Mouse (Mus musculus) hindbrain, embryonic 14.5 days (tissue): ENCODE data around the gene Akr7a5. TPM values are rescaled to one million over a fixed set of nuclear protein-coding genes. Genes with fewer than 3 reads are reported as not detected.

Experiments used
- ATAC-seq: fragments of 200-750 bp; cut with Nextera tagmentation; 2 replicates; pipeline ENCODE4 v1.8.0; 2017; ENCODE audit warnings: moderate number of reproducible peaks, mild to moderate bottlenecking, moderate TSS enrichment, moderate library complexity; ENCODE audit not compliant: low FRiP score
- DNase-seq: peaks from one replicate; pipeline ENCODE4 v3.0.0-alpha.2; 2015; ENCODE audit warnings: low spot score
- H3K27ac ChIP-seq: fragments of 300-500 bp; sonication (generic); 2 replicates; pipeline ENCODE4 v1.5.1; 2014; ENCODE audit warnings: mild to moderate bottlenecking, moderate library complexity
- H3K27me3 ChIP-seq: fragments of 300-500 bp; sonication (generic); 2 replicates; pipeline ENCODE4 v1.6.1; 2014; ENCODE audit warnings: mild to moderate bottlenecking, low read length, mixed read lengths; ENCODE audit not compliant: control insufficient read depth, insufficient read depth
- H3K36me3 ChIP-seq: fragments of 300-500 bp; sonication (generic); replicated peaks from 2 replicates; pipeline ENCODE4 v1.6.1; 2014; ENCODE audit not compliant: control insufficient read depth, insufficient read depth
- H3K4me1 ChIP-seq: fragments of 300-500 bp; sonication (generic); replicated peaks from 2 replicates; pipeline ENCODE4 v1.6.1; 2014; ENCODE audit warnings: antibody characterized with exemption, low read length, mixed read lengths; ENCODE audit not compliant: control insufficient read depth, insufficient read depth
- H3K4me2 ChIP-seq: fragments of 300-500 bp; sonication (generic); replicated peaks from 2 replicates; pipeline ENCODE4 v1.6.1; 2014; ENCODE audit warnings: mild to moderate bottlenecking, moderate library complexity
- H3K4me3 ChIP-seq: fragments of 300-500 bp; sonication (generic); replicated peaks from 2 replicates; pipeline ENCODE4 v1.5.1; 2014; ENCODE audit warnings: mild to moderate bottlenecking, low read length
- H3K9ac ChIP-seq: fragments of 300-500 bp; sonication (generic); 2 replicates; pipeline ENCODE4 v1.6.1; 2014
- H3K9me3 ChIP-seq: fragments of 300-500 bp; sonication (generic); 2 replicates; pipeline ENCODE4 v1.6.1; 2016; ENCODE audit warnings: low read length; ENCODE audit not compliant: control insufficient read depth
- WGBS: fragments of 180-500 bp; shearing (Covaris S2); extraction: QIAGEN DNeasy Blood & Tissue Kit; methylation state at CpG from one replicate; pipeline ENCODE4 v1.1.7; 2014; 5-methylcytosine and 5-hydroxymethylcytosine counted together
- polyA plus RNA-seq: library from polyadenylated mRNA; unstranded; fragments of >200 nt; fragmentation: Nextera tagmentation; extraction: Ambion mirVana; gene quantifications from 2 replicates; pipeline ENCODE4 v1.2.1, GENCODE M21; 2014

Akr7a5 gene
- polyA plus RNA-seq, 1 experiment from 2014 or later: 58.7 TPM

- H3K9ac ChIP-seq: no peak overlapping the region
- 92% methylated on average over 7 of the region's 7 CpGs for WGBS
- no peak overlapping the region for H3K4me2 ChIP-seq
- no peak overlapping the region for H3K4me3 ChIP-seq
- no peaks in the 10 kb centered on the region for H3K9me3 ChIP-seq
- DNase-seq (no peak), ATAC-seq (no peak)
- H3K4me1 ChIP-seq: no peaks in the 10 kb centered on the region
- H3K27me3 ChIP-seq: no peaks in the 10 kb centered on the region
- peaks cover 20% of the 10 kb centered on the region for H3K36me3 ChIP-seq
- no peak overlapping the region for H3K27ac ChIP-seq
Measured at GRCm38 (mm10) chr4:139274573-139274972, 36.0 kb upstream of the Akr7a5 start.

DNA sequence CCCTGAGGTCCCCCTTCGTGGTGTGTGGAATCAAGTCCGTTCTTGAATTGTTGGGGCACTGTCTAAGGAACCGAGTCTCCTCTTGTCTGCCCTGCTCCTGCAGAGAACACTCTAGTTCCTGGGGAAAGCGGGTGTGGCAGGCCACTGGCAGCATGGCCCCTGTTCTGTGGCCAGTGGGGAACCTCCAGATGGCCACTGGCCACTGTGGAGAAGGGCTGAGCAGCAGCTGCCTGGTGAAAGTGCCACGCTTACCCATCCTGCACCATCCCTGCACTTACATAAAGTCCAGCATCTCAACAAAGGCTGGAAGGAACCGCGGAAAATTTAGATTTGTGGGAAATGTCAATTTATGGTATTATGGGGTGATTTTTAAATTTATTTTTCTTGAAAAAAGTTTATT is 34.1 kb upstream of the Akr7a5 start:
- WGBS: 89% methylated on average over 7 of the region's 7 CpGs

GRCm38 (mm10) chr4:139280530-139280929 is 30.0 kb upstream of the Akr7a5 start:
- WGBS: 91% methylated on average over 12 of the region's 12 CpGs
- peaks cover 44% of the 10 kb centered on the region for H3K36me3 ChIP-seq
- no peak overlapping the region for H3K4me2 ChIP-seq
- H3K9ac ChIP-seq: no peak overlapping the region
- no peak for DNase-seq
- H3K9me3 ChIP-seq: no peaks in the 10 kb centered on the region
- H3K27me3 ChIP-seq: no peaks in the 10 kb centered on the region
- no peak overlapping the region for H3K27ac ChIP-seq
- no peaks in the 10 kb centered on the region for H3K4me1 ChIP-seq
- no peak overlapping the region for H3K4me3 ChIP-seq
- ATAC-seq: no peak

More for the DNA sequence above, 34.1 kb upstream of the Akr7a5 start:
- Histone ChIP-seq H3K4me3 (no peak overlapping the region), H3K27ac (no peak overlapping the region), H3K9ac (no peak overlapping the region), H3K36me3 (peaks cover 39% of the 10 kb centered on the region), H3K4me2 (no peak overlapping the region), H3K9me3 (no peaks in the 10 kb centered on the region), H3K4me1 (no peaks in the 10 kb centered on the region), H3K27me3 (no peaks in the 10 kb centered on the region)
- ATAC-seq (no peak), DNase-seq (no peak)

DNA sequence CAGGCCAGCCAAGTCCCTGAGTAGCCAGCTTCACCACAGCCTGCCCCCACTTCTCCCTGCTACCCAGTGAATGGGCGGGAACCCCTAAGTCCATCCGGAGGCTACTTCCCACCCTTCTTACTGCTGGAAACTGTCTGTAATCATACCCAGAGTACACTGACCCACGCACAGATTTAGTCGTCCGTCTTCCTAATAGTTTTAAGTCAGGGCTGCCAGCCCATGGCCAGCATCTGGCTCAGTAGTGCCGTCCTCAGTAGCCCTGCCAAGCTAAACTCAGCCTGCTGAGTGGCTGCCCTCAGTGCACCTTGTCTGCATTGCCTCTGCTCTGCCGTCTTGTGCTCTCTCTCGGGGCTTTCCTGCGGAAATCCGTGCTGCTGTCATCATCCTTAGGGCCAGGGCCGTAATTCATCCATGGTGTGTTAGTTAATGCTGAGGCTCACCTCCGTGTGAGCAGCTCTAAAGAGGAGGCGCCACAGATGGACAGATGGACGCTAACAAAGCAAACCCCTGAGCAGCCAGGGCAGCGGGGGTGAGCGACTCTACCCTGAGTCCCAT is 28.7 kb upstream of the Akr7a5 start:
- ATAC-seq (no peak), DNase-seq (no peak)
- H3K9ac ChIP-seq: no peak overlapping the region
- H3K36me3 ChIP-seq: peaks cover 53% of the 10 kb centered on the region
- no peak overlapping the region for H3K27ac ChIP-seq
- no peak overlapping the region for H3K4me3 ChIP-seq
- H3K27me3 ChIP-seq: no peaks in the 10 kb centered on the region
- WGBS: 75% methylated on average over 16 of the region's 16 CpGs
- no peaks in the 10 kb centered on the region for H3K9me3 ChIP-seq
- H3K4me2 ChIP-seq: no peak overlapping the region
- H3K4me1 ChIP-seq: no peaks in the 10 kb centered on the region

DNA sequence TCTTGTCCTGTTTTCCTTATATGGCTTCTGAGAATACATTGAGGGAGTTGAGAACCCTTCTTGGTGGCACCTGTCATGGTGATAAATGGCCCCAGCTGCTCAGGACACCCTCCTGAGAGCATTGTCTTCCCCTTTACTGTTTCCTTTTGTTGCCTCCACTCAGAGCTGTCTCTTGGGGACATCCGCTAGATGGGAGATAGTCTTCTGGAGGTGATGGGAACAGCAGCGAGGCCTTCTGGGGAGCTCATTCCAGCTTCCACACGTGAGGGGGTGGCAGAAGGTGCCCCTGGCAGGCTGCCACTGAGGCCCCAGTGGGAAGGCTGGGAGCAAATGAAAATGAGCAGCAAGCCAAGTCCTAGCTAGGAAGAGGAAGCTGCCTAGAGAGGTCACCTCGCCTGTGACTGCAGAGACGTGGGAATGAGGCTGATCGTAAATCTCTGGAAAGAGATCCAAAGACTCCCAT is 27.6 kb upstream of the Akr7a5 start:
- no peaks in the 10 kb centered on the region for H3K4me1 ChIP-seq
- DNase-seq (no peak), ATAC-seq (no peak)
- WGBS: 43% methylated on average over 6 of the region's 6 CpGs
- peaks cover 59% of the 10 kb centered on the region for H3K36me3 ChIP-seq
- no peak overlapping the region for H3K4me2 ChIP-seq
- no peaks in the 10 kb centered on the region for H3K27me3 ChIP-seq
- H3K4me3 ChIP-seq: no peak overlapping the region
- H3K27ac ChIP-seq: no peak overlapping the region
- no peak overlapping the region for H3K9ac ChIP-seq
- H3K9me3 ChIP-seq: no peaks in the 10 kb centered on the region

- Histone ChIP-seq H3K4me2 (no peak overlapping the region), H3K36me3 (peaks cover 68% of the 10 kb centered on the region), H3K9me3 (no peaks in the 10 kb centered on the region), H3K27ac (no peak overlapping the region), H3K4me3 (no peak overlapping the region), H3K27me3 (no peaks in the 10 kb centered on the region), H3K9ac (no peak overlapping the region), H3K4me1 (no peaks in the 10 kb centered on the region)
- DNase-seq (no peak), ATAC-seq (no peak)
- 83% methylated on average over 15 of the region's 15 CpGs for WGBS
Measured at GRCm38 (mm10) chr4:139284877-139285276, 25.7 kb upstream of the Akr7a5 start.

GRCm38 (mm10) chr4:139286234-139286633 is 24.3 kb upstream of the Akr7a5 start:
- Histone ChIP-seq H3K27ac (no peak overlapping the region), H3K27me3 (no peaks in the 10 kb centered on the region), H3K4me3 (no peak overlapping the region), H3K4me2 (no peak overlapping the region), H3K9me3 (no peaks in the 10 kb centered on the region), H3K36me3 (peaks cover 67% of the 10 kb centered on the region), H3K4me1 (no peaks in the 10 kb centered on the region), H3K9ac (no peak overlapping the region)
- WGBS: 91% methylated on average over 5 of the region's 5 CpGs
- ATAC-seq (no peak), DNase-seq (no peak)

- H3K9me3 ChIP-seq: no peaks in the 10 kb centered on the region
- H3K27ac ChIP-seq: no peak overlapping the region
- no peaks in the 10 kb centered on the region for H3K27me3 ChIP-seq
- WGBS: 86% methylated on average over 18 of the region's 18 CpGs
- H3K9ac ChIP-seq: no peak overlapping the region
- peaks cover 59% of the 10 kb centered on the region for H3K36me3 ChIP-seq
- no peak overlapping the region for H3K4me3 ChIP-seq
- ATAC-seq (no peak), DNase-seq (peak; percentile 72)
- H3K4me2 ChIP-seq: no peak overlapping the region
- H3K4me1 ChIP-seq: no peaks in the 10 kb centered on the region
Measured at GRCm38 (mm10) chr4:139287122-139287863, 23.3 kb upstream of the Akr7a5 start.

- H3K36me3 ChIP-seq: peaks cover 46% of the 10 kb centered on the region
- WGBS: 61% methylated on average over 10 of the region's 10 CpGs
- H3K9me3 ChIP-seq: no peaks in the 10 kb centered on the region
- no peak overlapping the region for H3K9ac ChIP-seq
- no peak overlapping the region for H3K4me2 ChIP-seq
- DNase-seq (no peak), ATAC-seq (no peak)
- H3K4me1 ChIP-seq: no peaks in the 10 kb centered on the region
- no peaks in the 10 kb centered on the region for H3K27me3 ChIP-seq
- no peak overlapping the region for H3K4me3 ChIP-seq
- no peak overlapping the region for H3K27ac ChIP-seq
Measured at GRCm38 (mm10) chr4:139289017-139289416, 21.5 kb upstream of the Akr7a5 start.
